Mouse (Mus musculus): ENCODE measurements around the gene Nucb1. TPM values are rescaled to one million over a fixed set of nuclear protein-coding genes. Genes with fewer than 3 reads are reported as not detected.
"Not testable (repeated sequence)": the region's sequence is repeated elsewhere in the genome, so short reads cannot be mapped to it uniquely, and the experiment has no call there.

Nucb1 gene
- polyA plus RNA-seq, 1 experiment from 2014 or later: 215 TPM

- no peak overlapping the region for H3K9ac ChIP-seq
- H3K27ac ChIP-seq: no peak overlapping the region
- no peaks in the 10 kb centered on the region for H3K27me3 ChIP-seq
- no peaks in the 10 kb centered on the region for H3K36me3 ChIP-seq
- H3K9me3 ChIP-seq: no peaks in the 10 kb centered on the region
- H3K4me3 ChIP-seq: no peak overlapping the region
- no peak overlapping the region for H3K4me2 ChIP-seq (replicated peaks)
- peaks cover 26% of the 10 kb centered on the region for H3K4me1 ChIP-seq
- 74% methylated on average over 7 of the region's 7 CpGs for WGBS
- no peak for ATAC-seq (ENCODE audit: low FRiP score, low read depth)
Measured at GRCm38 (mm10) chr7:45486158-45486557, 24.0 kb downstream of the Nucb1 start.

DNA sequence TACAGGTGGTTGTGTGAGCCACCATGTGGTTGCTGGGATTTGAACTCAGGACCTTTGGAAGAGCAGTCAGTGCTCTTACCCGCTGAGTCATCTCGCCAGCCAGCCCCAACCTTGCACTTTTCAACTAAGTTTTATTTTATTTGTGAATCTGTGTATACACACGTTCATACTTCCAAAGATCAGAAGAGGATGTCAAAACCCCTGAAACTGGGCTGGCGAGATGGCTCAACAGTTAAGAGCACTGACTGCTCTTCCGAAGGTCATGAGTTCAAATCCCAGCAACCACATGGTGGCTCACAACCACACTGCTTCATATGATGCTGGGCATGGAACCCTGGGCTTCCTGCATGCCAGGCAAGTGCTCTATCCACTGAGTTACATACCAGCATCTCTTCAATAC lies 25.2 kb downstream of the Nucb1 start:
- not testable (repeated sequence) for H3K36me3 ChIP-seq; ATAC-seq (ENCODE audit: low FRiP score, low read depth)

GRCm38 (mm10) chr7:45482166-45482565 lies 28.0 kb downstream of the Nucb1 start:
- no peak for ATAC-seq (ENCODE audit: low FRiP score, low read depth)
- Histone ChIP-seq H3K4me3 (no peak overlapping the region), H3K9me3 (no peaks in the 10 kb centered on the region), H3K9ac (no peak overlapping the region), H3K4me1 (0 out of 2 replicates have a peak, but pooled peaks cover 4% of the 10 kb centered on the region), H3K36me3 (no peaks in the 10 kb centered on the region), H3K4me2 (replicated peaks) (no peak overlapping the region), H3K27me3 (no peaks in the 10 kb centered on the region), H3K27ac (no peak overlapping the region)
- WGBS: 96% methylated on average over 1 of the region's 1 CpGs

More for the DNA sequence above, 25.2 kb downstream of the Nucb1 start:
- peaks cover 20% of the 10 kb centered on the region; the same call in 1 of the 2 replicates for H3K4me1 ChIP-seq
- H3K9ac ChIP-seq; H3K4me3 ChIP-seq; H3K4me2 ChIP-seq (replicated peaks); H3K27me3 ChIP-seq; H3K9me3 ChIP-seq; H3K27ac ChIP-seq: not testable (repeated sequence)
- 94% methylated on average over 5 of the region's 5 CpGs for WGBS

DNA sequence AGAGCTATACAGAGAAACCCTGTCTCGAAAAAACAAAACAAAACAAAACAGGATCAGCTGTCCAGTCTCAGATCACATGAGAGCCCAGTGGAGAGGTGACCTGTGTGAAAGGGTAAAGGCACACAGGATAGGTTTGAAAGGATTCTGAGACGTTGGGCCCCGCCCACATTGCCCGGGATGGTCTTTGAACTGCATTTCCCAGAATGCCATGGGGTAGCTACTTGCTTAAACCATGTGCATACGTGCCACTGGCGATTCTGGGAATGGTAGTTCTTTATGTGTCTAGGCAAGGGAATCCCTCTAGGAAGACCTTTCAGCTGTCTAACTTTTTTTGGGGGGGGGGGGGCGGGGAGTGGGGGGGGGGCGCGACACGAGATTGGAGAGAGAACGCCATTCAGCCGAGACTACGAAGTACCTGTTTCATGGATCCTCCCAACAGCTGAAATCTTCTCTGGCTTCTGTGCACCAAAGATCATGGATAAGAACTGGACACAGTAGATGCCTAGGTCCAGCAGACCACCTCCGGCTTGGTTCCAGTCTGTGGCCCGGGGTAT lies 28.8 kb downstream of the Nucb1 start, which contains the start of gene Tulp2:
Tulp2 (plus strand) TSS at position 504 of the 554 bp plus-strand sequence.
- H3K27ac ChIP-seq: no peak within 1 kb of the TSS
- H3K4me3 ChIP-seq: no peak within 1 kb of the TSS
- 0 out of 2 replicates have a peak, but pooled peaks cover 3% of the 10 kb centered on the region for H3K4me1 ChIP-seq
- H3K4me2 ChIP-seq (replicated peaks): no peak within 1 kb of the TSS
- no peaks in the 10 kb centered on the region for H3K27me3 ChIP-seq
- WGBS: 49% methylated on average over 15 of the region's 15 CpGs
- H3K9ac ChIP-seq: no peak within 1 kb of the TSS
- ATAC-seq (ENCODE audit: low FRiP score, low read depth): peak; percentile 80
- no peaks in the 10 kb centered on the region for H3K9me3 ChIP-seq
- H3K36me3 ChIP-seq: no peaks in the 10 kb centered on the region

- not testable (repeated sequence) for H3K36me3 ChIP-seq; ATAC-seq (ENCODE audit: low FRiP score, low read depth); H3K9ac ChIP-seq; H3K27ac ChIP-seq; H3K4me1 ChIP-seq; H3K4me3 ChIP-seq; H3K27me3 ChIP-seq; H3K9me3 ChIP-seq; H3K4me2 ChIP-seq (replicated peaks)
- 79% methylated on average over 4 of the region's 4 CpGs for whole genome bisulfite sequencing
Measured at GRCm38 (mm10) chr7:45480310-45480709, 29.9 kb downstream of the Nucb1 start.

- 88% methylated on average over 7 of the region's 7 CpGs for WGBS
- H3K4me3 ChIP-seq: no peak overlapping the region
- H3K36me3 ChIP-seq: no peaks in the 10 kb centered on the region
- no peaks in the 10 kb centered on the region for H3K27me3 ChIP-seq
- H3K9ac ChIP-seq: no peak overlapping the region
- ATAC-seq (ENCODE audit: low FRiP score, low read depth): no peak
- H3K4me1 ChIP-seq: 0 out of 2 replicates have a peak, but pooled peaks cover 3% of the 10 kb centered on the region
- no peak overlapping the region for H3K4me2 ChIP-seq (replicated peaks)
- no peak overlapping the region for H3K27ac ChIP-seq
- no peaks in the 10 kb centered on the region for H3K9me3 ChIP-seq
Measured at GRCm38 (mm10) chr7:45478774-45479173, 31.4 kb downstream of the Nucb1 start.

- Histone ChIP-seq H3K4me1 (0 out of 2 replicates have a peak, but pooled peaks cover 3% of the 10 kb centered on the region), H3K4me3 (no peak overlapping the region), H3K9ac (no peak overlapping the region), H3K27me3 (no peaks in the 10 kb centered on the region), H3K9me3 (no peaks in the 10 kb centered on the region), H3K27ac (no peak overlapping the region; the same call in 1 of the 2 replicates), H3K36me3 (no peaks in the 10 kb centered on the region), H3K4me2 (replicated peaks) (no peak overlapping the region)
- 12% methylated on average over 3 of the region's 3 CpGs for WGBS
- no peak for ATAC-seq (ENCODE audit: low FRiP score, low read depth)
Measured at GRCm38 (mm10) chr7:45477003-45477402, 33.2 kb downstream of the Nucb1 start.

DNA sequence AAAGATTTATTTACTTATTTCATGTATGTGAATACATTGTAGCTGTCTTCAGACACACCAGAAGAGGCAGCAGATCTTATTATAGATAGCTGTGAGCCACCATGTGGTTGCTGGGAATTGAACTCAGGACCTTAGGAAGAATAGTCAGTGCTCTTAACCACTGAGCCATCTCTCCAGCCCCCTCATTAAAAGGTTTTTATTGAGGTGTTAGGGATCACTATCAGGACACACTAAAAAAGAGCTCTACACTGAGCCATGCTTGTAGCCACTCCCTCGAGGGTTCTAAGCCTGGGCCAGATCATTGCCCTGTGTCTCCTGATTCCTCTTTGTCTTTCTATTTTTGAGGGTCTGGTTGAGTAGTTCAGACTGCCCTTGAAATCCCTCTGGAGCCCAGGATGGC lies 33.8 kb downstream of the Nucb1 start:
- Histone ChIP-seq H3K27me3 (no peaks in the 10 kb centered on the region), H3K36me3 (no peaks in the 10 kb centered on the region), H3K27ac (no peak overlapping the region), H3K4me2 (replicated peaks) (no peak overlapping the region), H3K9ac (no peak overlapping the region), H3K4me3 (no peak overlapping the region), H3K9me3 (no peaks in the 10 kb centered on the region), H3K4me1 (0 out of 2 replicates have a peak, but pooled peaks cover 3% of the 10 kb centered on the region)
- no peak for ATAC-seq (ENCODE audit: low FRiP score, low read depth)
- 43% methylated on average over 1 of the region's 1 CpGs for WGBS

GRCm38 (mm10) chr7:45475291-45475969 lies 34.8 kb downstream of the Nucb1 start:
- Histone ChIP-seq H3K4me1 (0 out of 2 replicates have a peak, but pooled peaks cover 3% of the 10 kb centered on the region), H3K4me2 (replicated peaks) (peak overlapping the region; percentile 51), H3K4me3 (peak overlapping the region; percentile 24), H3K9ac (peak overlapping the region; percentile 48), H3K27ac (no peak overlapping the region), H3K9me3 (no peaks in the 10 kb centered on the region), H3K36me3 (no peaks in the 10 kb centered on the region), H3K27me3 (no peaks in the 10 kb centered on the region)
- WGBS: 64% methylated on average over 16 of the region's 16 CpGs
- no peak for ATAC-seq (ENCODE audit: low FRiP score, low read depth)

DNA sequence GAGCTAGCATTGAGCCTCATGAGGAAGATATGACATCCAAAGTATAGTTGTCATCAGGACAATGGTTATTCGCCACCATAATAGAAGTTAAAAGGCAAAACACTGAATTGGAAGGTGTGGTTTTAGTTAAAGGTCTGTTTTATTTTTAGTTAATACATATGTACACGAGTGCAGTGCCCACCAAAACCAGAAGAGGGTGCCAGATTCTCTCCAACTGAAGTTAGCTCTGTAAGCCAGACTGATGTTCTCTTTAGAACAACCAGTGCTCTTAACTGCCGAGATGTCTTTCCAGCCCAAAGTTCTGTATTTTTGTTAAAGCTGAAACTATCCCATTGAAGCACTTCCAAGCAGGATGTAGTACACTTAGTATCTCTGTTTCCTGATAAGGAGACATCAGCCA lies 39.3 kb downstream of the Nucb1 start:
- ATAC-seq (ENCODE audit: low FRiP score, low read depth): no peak
- Histone ChIP-seq H3K9ac (no peak overlapping the region), H3K27ac (no peak overlapping the region), H3K36me3 (no peaks in the 10 kb centered on the region), H3K27me3 (no peaks in the 10 kb centered on the region), H3K4me3 (no peak overlapping the region), H3K4me1 (peaks cover 9% of the 10 kb centered on the region), H3K9me3 (no peaks in the 10 kb centered on the region), H3K4me2 (replicated peaks) (no peak overlapping the region)
- 6% methylated on average over 3 of the region's 3 CpGs for WGBS

- Histone ChIP-seq H3K4me3 (peak overlapping the region; percentile 85), H3K4me2 (replicated peaks) (peak overlapping the region; percentile 70), H3K27me3 (no peaks in the 10 kb centered on the region), H3K27ac (no peak overlapping the region), H3K9me3 (no peaks in the 10 kb centered on the region), H3K36me3 (peaks cover 35% of the 10 kb centered on the region), H3K4me1 (peaks cover 15% of the 10 kb centered on the region), H3K9ac (peak overlapping the region; percentile 43; the same call in 1 of the 2 replicates)
- WGBS: 25% methylated on average over 7 of the region's 7 CpGs
- no peak for ATAC-seq (ENCODE audit: low FRiP score, low read depth)
Measured at GRCm38 (mm10) chr7:45467090-45467670, 43.0 kb downstream of the Nucb1 start.

Data from limb, embryonic 13.5 days (tissue).